In genomic region chr10:82666436-82667234, GRCm38 (mm10) we compare ENCODE assay signal across 8 mouse cellular contexts. TPM values are rescaled to one million over a fixed set of nuclear protein-coding genes. Genes with fewer than 3 reads are reported as not detected.
DNase-seq lines count a peak whose midpoint lies in the region; ATAC-seq lines count a peak whose summit lies in the region.

No protein-coding gene starts in this region.

- DNase-seq in 3134 (ENCODE audit: extremely low read depth, insufficient read length, low spot score) = peak; percentile 48
- peak; percentile 84 for DNase-seq in adrenal gland, postnatal 25 days
- DNase-seq in heart, adult 11 months = peak; percentile 98
- DNase-seq in kidney, adult 11 months = peak; percentile 75
- peak; percentile 95 for DNase-seq in left cerebral cortex, postnatal 4 days
- peak; percentile 73 for DNase-seq in skeletal muscle tissue, adult 2 months (ENCODE audit: low read depth, low spot score)

- H3K36me3 ChIP-seq in embryonic facial prominence, embryonic 12.5 days = no peaks in the 10 kb centered on the region
- H3K36me3 ChIP-seq in midbrain, embryonic 12.5 days = no peaks in the 10 kb centered on the region

- H3K4me3 ChIP-seq in embryonic facial prominence, embryonic 12.5 days = no peak overlapping the region
- H3K4me3 ChIP-seq in midbrain, embryonic 12.5 days = no peak overlapping the region; the same call in 1 of the 2 replicates

- 23% methylated on average over 22 of the region's 22 CpGs for WGBS in embryonic facial prominence, embryonic 12.5 days
- 25% methylated on average over 22 of the region's 22 CpGs for WGBS in midbrain, embryonic 12.5 days

- peak overlapping the region; percentile 40; the same call in 1 of the 2 replicates for H3K9ac ChIP-seq in embryonic facial prominence, embryonic 12.5 days
- H3K9ac ChIP-seq in midbrain, embryonic 12.5 days (replicated peaks) = peak overlapping the region; percentile 31; the same call in 1 of the 2 replicates

- peaks cover 5% of the 10 kb centered on the region; the same call in 1 of the 2 replicates for H3K4me1 ChIP-seq in embryonic facial prominence, embryonic 12.5 days
- H3K4me1 ChIP-seq in midbrain, embryonic 12.5 days = peaks cover 3% of the 10 kb centered on the region

- H3K4me2 ChIP-seq in embryonic facial prominence, embryonic 12.5 days (replicated peaks) = peak overlapping the region; percentile 39
- H3K4me2 ChIP-seq in midbrain, embryonic 12.5 days (replicated peaks) = peak overlapping the region; percentile 42

- no peaks in the 10 kb centered on the region for H3K27me3 ChIP-seq in embryonic facial prominence, embryonic 12.5 days
- H3K27me3 ChIP-seq in midbrain, embryonic 12.5 days = no peaks in the 10 kb centered on the region

- H3K9me3 ChIP-seq in embryonic facial prominence, embryonic 12.5 days = no peaks in the 10 kb centered on the region
- H3K9me3 ChIP-seq in midbrain, embryonic 12.5 days = no peaks in the 10 kb centered on the region

- H3K27ac ChIP-seq in embryonic facial prominence, embryonic 12.5 days = no peak overlapping the region
- no peak overlapping the region for H3K27ac ChIP-seq in midbrain, embryonic 12.5 days (replicated peaks)

- intact Hi-C loops in left cerebral cortex, postnatal 4 days (cut with DNase I) = loop anchor here (10.0 kb wide), 1 partner anchor 88 kb away; no protein-coding TSS in a partner anchor

- ATAC-seq in embryonic facial prominence, embryonic 12.5 days (ENCODE audit: insufficient number of reproducible peaks, insufficient read depth, low FRiP score, low TSS enrichment) = peak; percentile 89
- ATAC-seq in midbrain, embryonic 12.5 days (ENCODE audit: low FRiP score, low read depth) = peak; percentile 91

RNA-seq across cellular contexts. Expression of gene Glt8d2, which starts 23.8 kb away (rescaled TPM):
- 1.4 and 1.8 TPM in 2 replicates for total RNA-seq in adrenal gland, postnatal 25 days (2021)
- 12.2 and 13.4 TPM in 2 replicates for polyA plus RNA-seq in embryonic facial prominence, embryonic 12.5 days (2016; fragmentation: Nextera tagmentation; extraction: Ambion mirVana)
- 1 to 10 TPM; 2.0 to 2.4 TPM for total RNA-seq in left cerebral cortex, postnatal 4 days (2021)
- polyA plus RNA-seq in midbrain, embryonic 12.5 days (2016; fragmentation: Nextera tagmentation; extraction: Ambion mirVana) = 3.1 and 3.6 TPM in 2 replicates

RNA-seq across cellular contexts. Expression of gene Hcfc2, which starts 29.3 kb away (rescaled TPM):
- 26.2 and 27.6 TPM in 2 replicates for total RNA-seq in adrenal gland, postnatal 25 days (2021)
- 45.6 and 49.0 TPM in 2 replicates for polyA plus RNA-seq in embryonic facial prominence, embryonic 12.5 days (2016; fragmentation: Nextera tagmentation; extraction: Ambion mirVana)
- 10 to 100 TPM; 30.9 to 37.9 TPM for total RNA-seq in left cerebral cortex, postnatal 4 days (2021)
- 43.3 and 46.5 TPM in 2 replicates for polyA plus RNA-seq in midbrain, embryonic 12.5 days (2016; fragmentation: Nextera tagmentation; extraction: Ambion mirVana)

RNA-seq across cellular contexts. Expression of gene Tdg, which starts 37.0 kb away (rescaled TPM):
- 35.7 and 36.6 TPM in 2 replicates for total RNA-seq in adrenal gland, postnatal 25 days (2021)
- 198 and 205 TPM in 2 replicates for polyA plus RNA-seq in embryonic facial prominence, embryonic 12.5 days (2016; fragmentation: Nextera tagmentation; extraction: Ambion mirVana)
- 100 to 1,000 TPM in 1 of 2 experiments, 10 to 100 TPM in 1; 97.7 to 101 TPM for total RNA-seq in left cerebral cortex, postnatal 4 days (2021)
- 290 and 294 TPM in 2 replicates for polyA plus RNA-seq in midbrain, embryonic 12.5 days (2016; fragmentation: Nextera tagmentation; extraction: Ambion mirVana)

RNA-seq across cellular contexts. Expression of gene 1190007I07Rik, which starts 43.6 kb away (rescaled TPM):
- total RNA-seq in adrenal gland, postnatal 25 days (2021) = 28.0 and 28.2 TPM in 2 replicates
- 37.2 and 40.7 TPM in 2 replicates for polyA plus RNA-seq in embryonic facial prominence, embryonic 12.5 days (2016; fragmentation: Nextera tagmentation; extraction: Ambion mirVana)
- total RNA-seq in left cerebral cortex, postnatal 4 days (2021) = 10 to 100 TPM; 14.9 to 15.8 TPM
- polyA plus RNA-seq in midbrain, embryonic 12.5 days (2016; fragmentation: Nextera tagmentation; extraction: Ambion mirVana) = 35.5 and 40.6 TPM in 2 replicates

Comparison
In these comparisons a context has a peak if more than half of its experiments do, and no peak if none do; other contexts are left out.
1. DNase-seq: peak in every context shown above with its lines; median percentile 98 in heart, adult 11 months; 95 in left cerebral cortex, postnatal 4 days; 84 in adrenal gland, postnatal 25 days; 75 in kidney, adult 11 months; 73 in skeletal muscle tissue, adult 2 months; 48 in 3134.